Mouse (Mus musculus): ENCODE data around the gene Nelfb.

Gene Nelfb

GRCm38 (mm10) chr2:25230581-25230980 is 19.3 kb upstream of the Nelfb start:
- no peak for DNase-seq (ENCODE audit: low spot score)

- no peak for DNase-seq (ENCODE audit: low spot score)
Measured at GRCm38 (mm10) chr2:25229582-25229981, 18.3 kb upstream of the Nelfb start.

- DNase-seq (ENCODE audit: low spot score): no peak
Measured at GRCm38 (mm10) chr2:25228995-25229530, 17.8 kb upstream of the Nelfb start.

GRCm38 (mm10) chr2:25228431-25228889 is 17.2 kb upstream of the Nelfb start:
- peak; percentile 79 for DNase-seq (ENCODE audit: low spot score)

- no peak for DNase-seq (ENCODE audit: low spot score)
Measured at GRCm38 (mm10) chr2:25227406-25227805, 16.1 kb upstream of the Nelfb start.

- no peak for DNase-seq (ENCODE audit: low spot score)
Measured at GRCm38 (mm10) chr2:25226864-25227263, 15.6 kb upstream of the Nelfb start.

GRCm38 (mm10) chr2:25225811-25226379 is 14.6 kb upstream of the Nelfb start:
- DNase-seq (ENCODE audit: low spot score): no peak

GRCm38 (mm10) chr2:25224766-25225752 is 13.8 kb upstream of the Nelfb start:
- DNase-seq (ENCODE audit: low spot score): peak; percentile 92

- DNase-seq (ENCODE audit: low spot score): no peak
Measured at GRCm38 (mm10) chr2:25224492-25224765, 13.1 kb upstream of the Nelfb start, which contains the start of gene Tubb4b. TSS of gene Tubb4b (minus strand) at chr2:25224702.

- peak; percentile 57 for DNase-seq (ENCODE audit: low spot score)
Measured at GRCm38 (mm10) chr2:25223681-25224491, 12.6 kb upstream of the Nelfb start.

- no peak for DNase-seq (ENCODE audit: low spot score)
Measured at GRCm38 (mm10) chr2:25221331-25221772, 10.1 kb upstream of the Nelfb start.

GRCm38 (mm10) chr2:25218445-25218844 is 7.2 kb upstream of the Nelfb start, which contains the start of gene Fam166a:
TSS of gene Fam166a (plus strand) at chr2:25218745.
- no peak for DNase-seq (ENCODE audit: low spot score)

GRCm38 (mm10) chr2:25217666-25218065 is 6.4 kb upstream of the Nelfb start:
- no peak for DNase-seq (ENCODE audit: low spot score)

- no peak for DNase-seq (ENCODE audit: low spot score)
Measured at GRCm38 (mm10) chr2:25214444-25214843, 3.2 kb upstream of the Nelfb start, which contains the start of gene Stpg3. TSS of gene Stpg3 (minus strand) at chr2:25214637.

GRCm38 (mm10) chr2:25213266-25213865 is 2.1 kb upstream of the Nelfb start:
- DNase-seq (ENCODE audit: low spot score): no peak

GRCm38 (mm10) chr2:25210686-25211085 is 603 bp downstream of the Nelfb start:
- no peak for DNase-seq (ENCODE audit: low spot score)

GRCm38 (mm10) chr2:25207593-25207992 is 3.7 kb downstream of the Nelfb start:
- DNase-seq (ENCODE audit: low spot score): no peak

GRCm38 (mm10) chr2:25203631-25204214 is 7.6 kb downstream of the Nelfb start:
- DNase-seq (ENCODE audit: low spot score): no peak

GRCm38 (mm10) chr2:25200631-25201030 is 10.7 kb downstream of the Nelfb start:
- no peak for DNase-seq (ENCODE audit: low spot score)

GRCm38 (mm10) chr2:25197946-25198345 is 13.3 kb downstream of the Nelfb start:
- no peak for DNase-seq (ENCODE audit: low spot score)

GRCm38 (mm10) chr2:25197191-25197590 is 14.1 kb downstream of the Nelfb start:
- no peak for DNase-seq (ENCODE audit: low spot score)

All from ovary, postnatal 14 days (tissue).